Mouse (Mus musculus) gastrocnemius, adult 2 months (tissue): ENCODE measurements at regions not wholly inside any gene's neighbourhood (a gene's known extent, or its start where the extent isn't known, plus 50 kb on each side); places are given as distances from the start of the nearest gene placed in this dataset.

Experiments used
- DNase-seq: peaks from one replicate; pipeline ENCODE4 v3.0.0; 2022
- H3K27ac ChIP-seq: fragments of 200-600 bp; 2 replicates; pipeline ENCODE4 v1.8.1; 2022; ENCODE audit warnings: mild to moderate bottlenecking
- H3K4me3 ChIP-seq: fragments of 200-600 bp; 2 replicates; pipeline ENCODE4 v1.8.1; 2022; ENCODE audit warnings: mild to moderate bottlenecking, moderate library complexity
- CTCF ChIP-seq: fragments of 200-600 bp; IDR thresholded peaks from 2 replicates; pipeline ENCODE4 v1.8.1; 2022; ENCODE audit warnings: antibody characterized with exemption, mild to moderate bottlenecking, moderate library complexity
- intact Hi-C: fragments of 180-260 bp; cut with DNase I; formaldehyde crosslinking; loops from one replicate; pipeline ENCODE4 v1.15.1; 2025

DNA sequence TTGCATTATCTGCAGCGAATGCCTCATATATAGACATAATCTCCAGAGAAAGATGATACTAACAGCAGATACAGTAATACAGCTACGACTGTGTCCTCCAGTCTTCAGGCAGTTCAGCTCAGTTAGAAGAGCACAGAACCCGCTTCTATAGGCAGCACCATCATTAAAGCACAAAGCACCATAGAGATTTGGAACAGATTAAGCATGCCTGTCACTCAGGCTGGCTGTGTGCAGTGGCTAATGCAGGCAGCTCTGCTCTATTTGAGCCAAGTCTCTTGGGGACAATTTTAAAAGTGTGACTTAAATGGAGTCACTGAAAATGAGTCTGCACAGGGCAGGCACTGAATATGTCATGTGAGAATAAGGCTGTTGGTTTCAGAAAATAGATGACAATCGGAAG lies 1660.7 kb upstream of the Flrt2 start:
- H3K4me3 ChIP-seq = no peak overlapping the region
- H3K27ac ChIP-seq = no peak overlapping the region
- DNase-seq = no peak
- TF ChIP-seq CTCF = no peak
- intact Hi-C loops = no loop called here

DNA sequence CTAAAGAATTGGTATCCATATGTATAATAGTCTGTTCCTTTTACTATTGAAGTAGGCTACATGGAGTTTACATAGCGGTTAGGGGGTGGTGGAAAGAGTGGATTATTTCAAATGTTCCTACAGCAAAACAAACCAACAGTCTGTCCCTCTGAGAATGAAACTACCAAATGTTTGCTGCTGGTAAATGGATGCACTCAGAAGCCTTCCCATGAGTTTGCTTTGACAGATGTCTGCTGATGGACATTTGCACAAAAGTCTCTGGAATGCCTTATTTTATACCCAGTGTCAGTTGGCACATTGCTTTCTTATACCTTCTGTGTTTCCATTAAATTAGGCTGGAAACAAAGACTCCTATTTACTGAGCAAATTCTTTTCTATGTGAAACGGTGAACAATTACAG lies 1644.1 kb upstream of the Flrt2 start:
- TF ChIP-seq CTCF = no peak
- H3K27ac ChIP-seq = no peak overlapping the region
- intact Hi-C loops = no loop called here
- DNase-seq = no peak
- no peak overlapping the region for H3K4me3 ChIP-seq

DNA sequence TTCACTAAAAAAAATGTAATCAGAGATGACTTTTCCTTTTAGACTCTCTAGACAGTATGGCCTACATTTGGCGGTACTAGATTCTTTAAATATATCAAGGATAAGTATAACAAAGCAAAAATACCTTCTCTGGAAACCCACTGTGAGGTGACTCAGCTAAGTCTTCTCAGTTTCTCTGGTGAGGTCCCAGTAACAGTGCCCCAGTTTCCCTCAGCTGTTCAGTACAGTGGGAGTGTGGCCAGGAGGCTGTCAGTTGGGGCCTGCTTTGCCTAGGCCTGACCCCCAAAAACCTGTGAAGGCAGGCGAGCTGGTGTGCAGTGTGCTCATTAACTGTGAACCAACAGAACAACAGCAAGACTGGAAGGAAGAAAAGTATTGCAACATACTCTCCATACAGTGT lies 1634.3 kb upstream of the Flrt2 start:
- no peak overlapping the region for H3K4me3 ChIP-seq
- H3K27ac ChIP-seq = no peak overlapping the region
- DNase-seq = no peak
- intact Hi-C loops = no loop called here
- no peak for TF ChIP-seq CTCF

DNA sequence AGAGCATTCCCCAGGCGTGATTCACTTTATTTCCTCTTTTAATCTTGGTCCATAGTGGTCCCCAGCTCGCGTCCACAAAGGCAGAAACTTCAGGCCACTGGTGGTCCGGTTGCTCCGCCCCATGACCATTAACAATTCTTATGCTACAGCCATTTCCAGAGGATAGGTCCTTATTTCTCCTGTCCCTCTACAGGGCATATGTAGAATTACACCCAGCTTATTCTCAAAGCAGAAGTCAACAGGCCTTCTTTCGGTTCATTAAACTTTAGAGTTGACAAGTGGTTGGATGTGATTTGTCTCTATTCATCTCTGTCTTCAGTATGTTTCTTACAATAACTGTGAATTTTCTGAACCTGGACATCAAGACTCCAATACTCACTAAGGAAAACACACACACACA lies 1632.4 kb upstream of the Flrt2 start:
- TF ChIP-seq CTCF = peak; percentile 15; the same call in 1 of the 2 replicates
- no peak for DNase-seq
- no peak overlapping the region for H3K4me3 ChIP-seq
- H3K27ac ChIP-seq = no peak overlapping the region
- intact Hi-C loops = no loop called here

DNA sequence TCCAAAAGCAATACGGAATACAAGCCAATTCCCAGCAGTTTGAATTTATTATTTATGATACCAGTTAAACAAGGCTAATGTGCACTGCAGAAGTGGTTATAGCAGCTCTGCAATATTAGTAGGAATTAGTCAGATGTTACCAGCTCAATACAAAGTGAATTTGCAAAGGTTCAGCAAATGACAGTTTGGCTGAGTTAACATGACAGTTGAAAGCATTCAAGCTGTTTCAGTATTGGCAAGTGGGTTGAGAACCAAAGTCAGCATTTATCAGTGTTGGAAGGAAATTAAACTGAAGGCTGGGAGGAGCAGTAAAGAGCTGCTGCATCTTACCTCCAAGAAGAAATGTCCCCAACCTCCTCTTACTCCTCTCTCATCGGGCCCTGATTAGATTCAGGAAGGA lies 1631.7 kb upstream of the Flrt2 start:
- Histone ChIP-seq H3K27ac (no peak overlapping the region), H3K4me3 (no peak overlapping the region)
- TF ChIP-seq CTCF = no peak
- no peak for DNase-seq
- intact Hi-C loops = no loop called here

DNA sequence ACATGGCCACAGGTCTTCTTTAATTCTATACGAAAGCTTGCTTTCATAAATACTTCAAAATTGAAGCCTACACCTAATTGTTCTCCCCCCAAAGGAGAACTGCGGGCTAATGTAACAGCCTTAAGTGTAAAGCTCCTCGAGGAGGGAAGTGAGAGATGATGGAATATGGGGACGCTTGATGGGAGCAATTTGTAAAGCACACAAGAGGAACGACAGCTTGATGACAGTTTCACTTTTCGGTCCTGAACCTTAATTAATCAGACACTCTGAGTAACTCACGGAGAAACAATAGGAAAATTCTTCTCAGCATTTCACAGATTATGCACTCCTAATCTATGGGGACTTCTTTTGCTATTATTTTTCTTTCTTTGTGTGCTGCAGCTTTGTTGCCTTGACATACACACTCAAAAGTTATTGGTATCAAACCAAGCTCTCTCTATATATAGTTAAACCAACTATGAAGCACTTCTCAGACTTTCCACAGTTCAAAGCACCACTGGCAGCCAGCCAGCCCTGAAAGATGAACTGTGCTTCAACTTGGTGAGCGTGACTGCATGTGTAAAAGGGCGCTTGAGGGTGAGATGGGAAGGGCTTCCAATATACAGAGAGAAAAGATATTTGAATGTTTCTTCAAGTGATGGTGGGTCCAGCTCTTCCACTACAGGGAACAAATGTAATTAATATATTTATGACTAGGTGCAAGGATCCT lies 1625.4 kb upstream of the Flrt2 start:
- DNase-seq = no peak
- Histone ChIP-seq H3K4me3 (no peak overlapping the region), H3K27ac (no peak overlapping the region)
- TF ChIP-seq CTCF = no peak
- intact Hi-C loops = no loop called here

DNA sequence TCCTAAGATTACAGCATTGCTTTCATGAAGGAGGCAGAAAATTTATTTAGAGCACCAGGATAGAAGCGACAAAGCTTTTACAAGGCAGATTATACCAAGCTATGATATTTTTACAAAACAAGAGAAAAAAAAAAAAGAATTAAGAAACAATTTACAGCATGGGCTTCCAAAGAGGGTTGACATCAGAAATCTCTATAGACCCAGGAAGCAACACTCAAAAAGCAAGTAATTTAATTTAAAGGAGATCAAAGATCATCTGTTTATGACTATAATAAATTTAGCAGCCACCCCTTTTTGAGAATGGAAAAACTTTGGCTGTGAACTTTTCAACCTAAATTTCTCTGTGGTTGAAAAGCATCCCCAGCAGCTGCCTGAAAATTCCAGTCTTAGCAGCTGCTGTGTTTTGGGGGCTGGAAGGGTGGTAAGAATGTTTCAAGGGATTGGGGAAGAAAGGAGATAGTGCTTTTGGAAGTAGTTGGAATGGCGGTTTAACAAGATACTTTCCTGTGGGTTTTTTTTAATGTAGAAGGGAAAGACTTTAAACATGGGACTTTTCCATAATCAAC lies 1621.0 kb upstream of the Flrt2 start:
- TF ChIP-seq CTCF = no peak
- intact Hi-C loops = no loop called here
- no peak for DNase-seq
- H3K4me3 ChIP-seq = no peak overlapping the region
- H3K27ac ChIP-seq = no peak overlapping the region

DNA sequence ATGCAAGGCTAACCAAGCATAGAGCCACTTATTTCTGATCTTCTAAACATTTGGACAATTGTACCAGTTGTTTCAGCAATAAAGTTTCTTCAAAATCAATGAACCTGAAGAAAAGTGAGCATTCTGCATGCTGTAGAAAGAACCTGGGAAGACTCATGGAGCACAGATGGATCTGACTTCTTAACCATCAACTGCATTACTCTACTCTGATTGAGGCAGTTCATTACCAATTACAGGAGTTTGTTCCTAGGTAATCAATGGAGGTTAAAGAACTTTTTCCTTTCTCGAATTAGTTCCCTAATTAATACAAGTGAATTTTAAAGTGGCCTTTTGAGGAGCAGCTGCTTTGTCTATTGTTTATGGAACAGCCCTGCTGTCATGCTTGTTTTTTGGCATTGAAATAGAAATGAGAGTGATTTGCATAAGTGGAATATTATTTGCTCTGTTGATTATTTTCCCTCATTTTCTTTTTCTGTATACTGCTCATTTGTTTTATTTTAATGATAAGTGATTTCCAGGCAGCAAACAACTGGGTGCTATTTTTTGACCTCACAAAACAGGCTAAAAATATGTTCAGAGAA lies 1586.4 kb upstream of the Flrt2 start:
- no peak for TF ChIP-seq CTCF
- Histone ChIP-seq H3K27ac (no peak overlapping the region), H3K4me3 (no peak overlapping the region)
- no peak for DNase-seq
- intact Hi-C loops = no loop called here

DNA sequence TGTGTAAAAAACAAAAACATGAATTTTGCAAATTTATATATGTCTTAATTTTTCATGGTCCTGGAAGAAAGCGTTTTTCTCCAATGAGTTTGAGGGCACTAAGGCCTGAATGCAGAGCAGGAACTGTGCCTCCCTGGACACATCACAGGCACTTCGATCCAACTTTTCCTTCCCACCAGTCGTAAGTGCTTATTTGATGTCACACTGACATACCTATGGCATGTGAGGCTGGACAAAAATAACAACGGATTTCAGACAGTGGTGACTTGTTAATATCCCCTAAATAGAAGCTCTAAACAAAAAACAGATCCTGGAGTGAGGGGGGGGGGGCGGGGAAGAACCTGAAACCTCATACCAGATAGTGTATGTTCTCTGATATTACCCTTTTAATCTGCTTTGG lies 1541.9 kb upstream of the Flrt2 start:
- no peak overlapping the region for H3K4me3 ChIP-seq
- DNase-seq = no peak

DNA sequence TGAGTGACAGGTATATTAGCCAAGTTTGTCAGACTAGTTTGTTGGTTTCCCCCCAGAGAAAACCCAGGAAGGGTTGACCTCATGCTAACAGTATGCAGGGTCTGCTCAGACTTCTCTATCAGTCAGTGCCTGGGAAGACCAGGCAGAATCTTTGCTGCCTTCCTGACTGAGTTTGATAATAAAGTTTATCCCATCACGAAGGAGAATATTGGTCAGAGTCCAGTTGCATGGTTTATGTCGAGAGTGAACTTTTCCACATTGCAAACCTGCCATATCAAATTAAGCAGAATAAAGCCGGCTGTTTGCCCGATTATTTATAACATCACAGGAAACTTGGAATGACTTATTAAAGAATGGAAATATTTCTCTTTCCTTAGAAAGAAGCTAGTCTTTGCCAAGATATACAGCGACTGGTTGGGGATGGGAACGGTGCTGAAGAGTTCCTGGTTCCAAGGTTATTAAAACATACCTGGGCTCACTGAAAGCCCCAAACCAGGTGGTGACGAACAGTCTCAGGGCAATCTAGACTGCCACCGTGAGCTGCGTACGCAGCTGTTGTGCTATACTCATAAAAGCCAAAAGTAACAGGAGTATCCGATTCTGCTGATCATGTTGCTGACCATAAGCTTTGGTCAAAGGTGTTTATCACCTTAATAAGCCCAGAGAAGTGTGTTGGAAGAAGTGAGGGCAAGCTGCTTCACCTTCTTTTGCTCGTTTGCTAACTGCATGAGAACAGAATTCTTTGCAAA lies 1536.7 kb upstream of the Flrt2 start:
- Histone ChIP-seq H3K27ac (no peak overlapping the region), H3K4me3 (peak overlapping the region; percentile 38)
- intact Hi-C loops = no loop called here
- TF ChIP-seq CTCF = no peak
- DNase-seq = peak; percentile 18

More for the DNA sequence above, 1541.9 kb upstream of the Flrt2 start:
- intact Hi-C loops = no loop called here
- TF ChIP-seq CTCF = no peak
- no peak overlapping the region for H3K27ac ChIP-seq

DNA sequence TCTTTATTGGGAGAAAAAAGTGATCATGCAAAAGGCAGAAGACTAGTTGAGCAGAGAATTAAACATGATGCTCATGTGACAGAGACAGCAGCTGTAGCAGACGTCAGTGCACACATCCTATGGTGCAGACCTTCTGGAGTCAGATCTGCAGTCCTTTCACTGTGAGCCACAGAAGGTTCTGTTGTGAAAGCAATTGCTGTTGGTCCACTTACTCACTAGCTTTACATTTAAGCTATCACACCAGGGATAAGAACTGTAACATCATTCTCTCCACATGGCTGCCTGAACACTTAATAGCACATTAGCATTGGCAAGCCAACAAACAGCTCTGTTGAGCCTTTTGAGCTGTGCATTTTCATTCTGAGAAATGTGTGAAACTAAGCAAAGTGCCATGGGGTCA lies 1509.7 kb upstream of the Flrt2 start:
- Histone ChIP-seq H3K27ac (no peak overlapping the region), H3K4me3 (no peak overlapping the region)
- no peak for DNase-seq
- TF ChIP-seq CTCF = no peak
- intact Hi-C loops = no loop called here

DNA sequence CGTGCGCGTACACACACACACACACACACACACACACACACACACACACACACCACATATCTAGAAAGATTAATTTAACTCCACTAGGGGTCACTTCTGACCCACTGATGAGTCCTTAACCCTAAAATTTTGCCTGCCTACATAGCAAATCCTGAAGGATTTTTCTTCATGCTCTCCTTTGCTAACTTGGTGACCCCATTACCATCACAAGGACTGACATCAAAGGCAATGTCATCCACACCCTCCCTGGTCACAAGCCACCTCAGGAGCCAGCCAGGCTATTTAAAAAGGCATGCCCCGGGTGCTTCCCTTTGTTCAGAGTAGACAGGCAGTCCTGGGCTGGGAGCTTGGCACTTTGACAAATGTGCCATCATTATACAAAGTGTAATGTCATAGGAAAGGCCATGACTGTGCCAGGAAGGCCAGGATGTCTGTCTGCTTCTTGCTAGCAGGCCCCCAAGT lies 1501.4 kb upstream of the Flrt2 start:
- no peak overlapping the region for H3K4me3 ChIP-seq
- intact Hi-C loops = no loop called here
- peak; percentile 23 for TF ChIP-seq CTCF
- no peak overlapping the region for H3K27ac ChIP-seq
- peak; percentile 13 for DNase-seq

DNA sequence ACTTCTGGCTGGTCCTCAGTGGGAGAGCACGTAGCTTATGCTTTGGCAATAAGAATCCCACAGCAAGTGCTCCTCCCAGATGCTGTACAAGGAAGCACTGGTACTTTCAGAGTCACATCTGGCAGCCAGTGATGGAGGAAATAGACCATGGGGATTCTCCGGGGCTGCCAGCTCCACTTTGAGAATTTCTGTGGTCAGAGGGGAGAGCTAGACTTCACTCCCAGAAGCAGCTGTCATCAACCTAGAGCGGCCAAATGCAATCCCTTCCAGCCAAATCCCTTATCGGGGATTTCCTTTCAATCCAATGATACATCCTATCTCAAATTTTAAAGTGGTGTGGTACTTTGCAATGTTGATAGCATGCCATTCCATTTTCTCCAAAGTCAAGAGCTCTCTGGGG lies 1474.1 kb upstream of the Flrt2 start:
- no peak overlapping the region for H3K27ac ChIP-seq
- no peak for TF ChIP-seq CTCF
- DNase-seq = peak; percentile 29
- no peak overlapping the region for H3K4me3 ChIP-seq
- intact Hi-C loops = no loop called here
